Mouse (Mus musculus): ENCODE results near the gene Tcte3.
"Not testable (repeated sequence)": the region's sequence is repeated elsewhere in the genome, so short reads cannot be mapped to it uniquely, and the experiment has no call there.

Tcte3 gene

GRCm38 (mm10) chr17:15025513-15025912 is 15.8 kb downstream of the Tcte3 start:
- not testable (repeated sequence) for DNase-seq

GRCm38 (mm10) chr17:15024502-15025193 is 16.6 kb downstream of the Tcte3 start:
- DNase-seq: not testable (repeated sequence)

- not testable (repeated sequence) for DNase-seq
Measured at GRCm38 (mm10) chr17:15023878-15024492, 17.3 kb downstream of the Tcte3 start.

GRCm38 (mm10) chr17:15021503-15022220 is 19.6 kb downstream of the Tcte3 start:
- peak; percentile 5 to 9 for DNase-seq

DNA sequence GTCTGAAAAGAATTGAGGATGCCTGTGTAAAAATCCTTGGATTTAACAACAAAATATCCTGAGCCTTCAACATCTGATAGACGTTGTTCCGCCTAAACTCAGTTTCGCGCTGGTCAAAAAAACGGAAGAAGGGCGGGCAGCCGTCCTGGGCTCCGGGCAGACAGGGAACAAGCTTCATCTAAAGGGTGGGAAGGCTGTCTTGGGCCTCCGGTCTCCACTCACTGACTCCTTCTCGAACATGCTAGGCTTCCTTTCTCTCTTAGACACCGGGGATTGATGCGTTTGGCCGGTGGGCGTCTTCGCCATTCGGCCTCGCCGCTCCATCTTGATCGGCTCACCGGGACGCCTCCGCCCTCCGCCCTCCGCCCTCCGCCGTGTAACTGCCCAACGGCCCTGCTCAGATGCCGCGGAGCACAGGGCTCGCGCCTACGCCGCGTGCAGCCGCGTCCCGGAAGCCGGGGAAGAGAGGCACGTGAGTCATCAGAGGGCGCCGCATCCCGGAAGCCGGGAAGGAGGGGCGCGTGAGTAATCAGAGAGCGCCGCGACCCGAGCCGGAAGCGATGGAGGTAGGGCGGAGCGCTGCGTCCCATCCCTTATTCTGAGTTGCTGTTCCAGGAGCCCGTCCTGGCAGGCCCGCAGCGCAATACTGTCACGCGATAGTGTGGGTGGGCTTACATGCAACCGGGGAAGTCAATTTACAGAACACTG is 31.4 kb downstream of the Tcte3 start, which contains the start of gene Gm3435:
Gene Gm3435, plus strand, starts transcription at position 471 of the 708 bp plus-strand sequence.
- not testable (repeated sequence) for DNase-seq

- not testable (repeated sequence) for DNase-seq
Measured at GRCm38 (mm10) chr17:15009088-15009487, 32.2 kb downstream of the Tcte3 start.

- not testable (repeated sequence) for DNase-seq
Measured at GRCm38 (mm10) chr17:15000047-15000446, 41.2 kb downstream of the Tcte3 start.

- DNase-seq: not testable (repeated sequence)
Measured at GRCm38 (mm10) chr17:14994140-14994539, 47.1 kb downstream of the Tcte3 start.

- DNase-seq: not testable (repeated sequence)
Measured at GRCm38 (mm10) chr17:14993139-14993832, 48.0 kb downstream of the Tcte3 start.

DNA sequence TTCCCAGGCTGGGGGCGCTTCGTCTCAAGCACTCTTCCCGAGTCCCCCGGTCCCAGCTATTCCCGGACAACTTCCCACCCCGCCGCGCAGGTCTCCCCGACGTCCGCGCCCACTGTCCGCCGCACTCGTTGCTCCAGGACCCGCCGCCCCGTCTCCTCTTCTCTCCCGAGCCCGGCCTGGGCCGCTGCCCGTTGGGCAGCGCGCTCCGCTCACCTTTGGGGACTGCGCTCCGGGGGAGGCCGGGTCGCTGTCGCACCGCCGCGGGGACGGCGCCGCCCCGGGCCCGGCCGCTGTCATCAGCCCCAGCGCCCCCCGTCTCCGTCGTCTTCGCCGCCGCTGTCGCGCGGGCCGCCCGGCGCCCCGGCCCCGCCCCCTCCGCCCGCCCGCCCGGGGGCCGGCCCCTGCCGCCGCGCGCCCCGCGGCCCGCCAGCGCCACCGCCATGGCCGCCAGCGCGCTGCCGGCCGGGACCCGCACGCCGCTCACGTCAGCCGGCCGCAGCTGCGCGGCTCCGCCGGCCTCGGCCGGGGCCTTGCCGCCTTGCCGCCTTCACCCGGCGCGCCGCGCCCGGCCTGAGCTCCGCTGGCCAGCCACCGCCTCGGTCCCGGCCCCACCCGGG is 48.7 kb downstream of the Tcte3 start:
- DNase-seq: not testable (repeated sequence)

- peak in 1 of 2 experiments; percentile 1 for DNase-seq
Measured at GRCm38 (mm10) chr17:14990116-14990702, 51.1 kb downstream of the Tcte3 start.

- not testable (repeated sequence) for DNase-seq
Measured at GRCm38 (mm10) chr17:14978362-14979038, 62.8 kb downstream of the Tcte3 start, which contains the start of the genes 9030025P20Rik and Gm3417. Gene 9030025P20Rik, plus strand, starts transcription at chr17:14978468. Gene Gm3417, minus strand, starts transcription at chr17:14978790.

GRCm38 (mm10) chr17:14977718-14978361 is 63.4 kb downstream of the Tcte3 start:
- not testable (repeated sequence) for DNase-seq

Data from cerebellum, postnatal 25 days (tissue).